Mouse (Mus musculus) heart, postnatal 25 days (tissue): ENCODE data around the gene Lrrc31. TPM values are rescaled to one million over a fixed set of nuclear protein-coding genes. Genes with fewer than 3 reads are reported as not detected.

ENCODE experiments used
- DNase-seq: peaks from one replicate; pipeline ENCODE4 v3.0.0; 2022; ENCODE audit warnings: low spot score
- intact Hi-C: fragments of 180-260 bp; cut with DNase I; formaldehyde crosslinking; loops from one replicate; pipeline ENCODE4 v1.15.1; 2025
- total RNA-seq, 2 experiments: library from RNA; stranded (reverse); gene quantifications; 2 replicates each; pipeline ENCODE4 v1.2.3; 2021

Lrrc31 gene
- total RNA-seq, 2 experiments from 2014 or later: 0.17 to 0.39 TPM

- DNase-seq: no peak
- intact Hi-C loops: loop anchor here (1.0 to 10.0 kb wide), 4 partner anchors 158 to 448 kb away; partner anchors contain the start of genes Cldn11 and Gpr160
Observed at GRCm38 (mm10) chr3:30696346-30696745, 3.3 kb downstream of the Lrrc31 start.

GRCm38 (mm10) chr3:30695661-30696060, 4.0 kb downstream of the Lrrc31 start:
- intact Hi-C loops: loop anchor here (1.0 to 10.0 kb wide), 4 partner anchors 159 to 449 kb away; partner anchors contain the start of genes Cldn11 and Gpr160
- DNase-seq: no peak

GRCm38 (mm10) chr3:30690976-30691375, 8.7 kb downstream of the Lrrc31 start:
- intact Hi-C loops: loop anchor here (10.0 kb wide), 3 partner anchors 164 to 454 kb away; partner anchors contain the start of genes Cldn11 and Gpr160
- no peak for DNase-seq

GRCm38 (mm10) chr3:30687216-30687615, 12.4 kb downstream of the Lrrc31 start:
- intact Hi-C loops: no loop called here
- no peak for DNase-seq

GRCm38 (mm10) chr3:30683190-30683589, 16.5 kb downstream of the Lrrc31 start:
- DNase-seq: no peak
- intact Hi-C loops: no loop called here

- no peak for DNase-seq
- intact Hi-C loops: no loop called here
Observed at GRCm38 (mm10) chr3:30658486-30658885, 41.2 kb downstream of the Lrrc31 start.

GRCm38 (mm10) chr3:30655937-30656336, 43.7 kb downstream of the Lrrc31 start:
- no peak for DNase-seq
- intact Hi-C loops: no loop called here

GRCm38 (mm10) chr3:30650062-30650841, 49.4 kb downstream of the Lrrc31 start:
- intact Hi-C loops: no loop called here
- DNase-seq: no peak

GRCm38 (mm10) chr3:30648466-30648865, 51.2 kb downstream of the Lrrc31 start:
- intact Hi-C loops: no loop called here
- no peak for DNase-seq

GRCm38 (mm10) chr3:30647440-30648090, 52.1 kb downstream of the Lrrc31 start, which contains the start of gene Lrrc34:
TSS of gene Lrrc34 (minus strand) at chr3:30647869.
- intact Hi-C loops: no loop called here
- peak; percentile 10 for DNase-seq

- DNase-seq: no peak
- intact Hi-C loops: no loop called here
Observed at GRCm38 (mm10) chr3:30646761-30647160, 52.9 kb downstream of the Lrrc31 start.

GRCm38 (mm10) chr3:30644207-30644606, 55.4 kb downstream of the Lrrc31 start, which contains the start of gene Lrriq4:
TSS of gene Lrriq4 (plus strand) at chr3:30644507.
- DNase-seq: no peak
- intact Hi-C loops: no loop called here

- DNase-seq: no peak
Observed at GRCm38 (mm10) chr3:30635629-30636028, 64.0 kb downstream of the Lrrc31 start.

GRCm38 (mm10) chr3:30633681-30634080, 66.0 kb downstream of the Lrrc31 start:
- intact Hi-C loops: no loop called here
- no peak for DNase-seq

More at GRCm38 (mm10) chr3:30635629-30636028, 64.0 kb downstream of the Lrrc31 start:
- intact Hi-C loops: no loop called here

Other genes with a start within 250 kb of the Lrrc31 start
- 10 to 100 TPM; 18.6 to 21.2 TPM for gene Mecom, start 151.8 kb downstream of the Lrrc31 start, total RNA-seq
- gene Actrt3, start 99.9 kb downstream of the Lrrc31 start, total RNA-seq: not detected
- 10 to 100 TPM; 16.4 to 18.1 TPM for gene Mynn, start 97.8 kb downstream of the Lrrc31 start, total RNA-seq
- gene Lrriq4, start 55.3 kb downstream of the Lrrc31 start, total RNA-seq: not detected
- gene Lrrc34, start 52.0 kb downstream of the Lrrc31 start, total RNA-seq: not detected
- not detected for gene Samd7, start 46.5 kb upstream of the Lrrc31 start, total RNA-seq
- 10 to 100 TPM; 39.3 to 41.5 TPM for gene Sec62, start 93.0 kb upstream of the Lrrc31 start, total RNA-seq
- gene Gpr160, start 156.1 kb upstream of the Lrrc31 start, total RNA-seq: 1 to 10 TPM in 1 of 2 experiments, under 1 TPM in 1; 0.99 to 1.0 TPM